Mouse (Mus musculus): ENCODE results near the gene Junb.

Gene Junb

DNA sequence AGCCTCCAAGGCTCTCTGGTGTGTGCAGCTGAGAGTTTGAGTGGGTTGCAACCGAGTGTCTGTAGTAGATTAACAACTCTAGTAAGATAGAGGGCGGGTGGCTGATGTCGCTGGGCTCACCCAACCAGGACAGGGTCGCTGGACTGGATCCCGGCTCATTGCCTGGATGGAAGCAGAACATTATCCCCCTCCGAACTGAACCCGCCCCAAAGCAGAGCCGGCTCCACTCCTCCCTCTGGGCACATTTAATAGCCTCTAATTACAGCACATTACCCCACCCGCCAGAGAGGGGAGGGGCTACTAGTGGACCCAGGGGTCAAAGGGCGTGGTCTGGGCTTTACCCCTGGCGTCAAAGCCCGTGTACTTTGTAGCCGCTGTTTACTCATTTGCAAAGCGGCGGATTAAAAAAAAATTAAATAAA lies 10.8 kb upstream of the Junb start:
- no peak for DNase-seq (ENCODE audit: low read depth, low spot score)

DNA sequence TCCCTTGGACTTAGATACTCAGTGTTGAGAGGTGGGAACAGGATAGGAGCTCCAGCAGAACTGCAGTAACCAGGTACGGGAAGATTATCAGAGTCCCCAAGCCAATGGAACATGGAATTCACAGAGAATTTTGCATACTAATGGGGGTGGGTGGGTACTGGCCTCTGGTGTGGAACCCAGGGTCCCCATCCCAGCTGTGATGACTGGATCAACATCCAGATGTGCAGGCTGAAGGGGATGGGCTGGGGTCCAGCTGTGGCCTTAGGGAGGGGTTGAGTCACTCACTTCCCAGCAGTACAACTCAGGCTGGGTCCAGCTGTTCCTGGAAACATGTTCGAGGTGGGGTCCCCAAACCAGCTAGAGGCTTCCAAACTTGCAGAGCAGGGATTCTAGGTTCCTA lies 9.4 kb upstream of the Junb start:
- DNase-seq (ENCODE audit: low read depth, low spot score), result no peak

DNA sequence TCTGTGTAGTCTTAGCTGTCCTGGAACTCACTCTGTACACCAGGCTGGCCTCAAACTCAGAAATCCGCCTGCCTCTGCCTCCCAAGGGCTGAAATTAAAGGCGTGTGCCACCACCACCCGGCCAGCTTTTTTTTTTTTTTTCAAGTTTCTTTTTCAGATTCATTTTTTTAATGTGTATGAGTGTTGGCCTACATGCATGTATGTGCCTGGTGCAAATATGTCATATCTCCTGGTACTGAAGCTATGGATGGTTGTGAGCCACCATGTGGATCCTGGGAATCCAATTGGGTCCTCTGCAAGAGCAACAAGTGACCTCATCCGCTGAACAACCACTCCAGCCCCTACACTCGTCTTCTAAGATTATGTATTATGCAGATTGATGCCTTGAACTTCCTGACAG lies 8.9 kb upstream of the Junb start:
- no peak for DNase-seq (ENCODE audit: low read depth, low spot score)

DNA sequence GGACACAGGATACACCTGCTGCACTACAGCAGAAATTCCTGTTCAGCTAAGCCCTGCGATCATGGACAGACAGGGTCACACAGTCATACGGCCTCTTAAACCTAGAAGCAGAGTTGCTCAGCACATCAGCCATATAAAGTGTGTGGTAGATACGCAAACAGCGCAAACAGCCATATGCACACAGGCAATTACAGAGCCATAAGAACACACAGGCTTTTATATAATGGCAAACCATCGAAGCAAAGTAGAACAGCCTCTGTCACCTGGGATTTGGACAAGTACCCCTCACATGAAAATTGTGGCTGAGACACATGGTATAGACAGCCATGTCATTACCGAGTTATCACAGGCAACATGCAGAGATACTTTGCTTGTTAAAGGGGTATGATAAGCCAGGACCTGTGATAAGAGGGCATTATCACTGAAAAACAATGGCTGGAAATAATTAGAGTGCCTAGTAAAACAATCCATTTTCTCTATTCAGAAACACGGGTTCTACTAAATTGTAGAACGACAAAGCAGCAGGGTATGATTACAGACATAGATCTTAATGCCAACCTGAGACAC lies 7.9 kb upstream of the Junb start:
- no peak for DNase-seq (ENCODE audit: low read depth, low spot score)

DNA sequence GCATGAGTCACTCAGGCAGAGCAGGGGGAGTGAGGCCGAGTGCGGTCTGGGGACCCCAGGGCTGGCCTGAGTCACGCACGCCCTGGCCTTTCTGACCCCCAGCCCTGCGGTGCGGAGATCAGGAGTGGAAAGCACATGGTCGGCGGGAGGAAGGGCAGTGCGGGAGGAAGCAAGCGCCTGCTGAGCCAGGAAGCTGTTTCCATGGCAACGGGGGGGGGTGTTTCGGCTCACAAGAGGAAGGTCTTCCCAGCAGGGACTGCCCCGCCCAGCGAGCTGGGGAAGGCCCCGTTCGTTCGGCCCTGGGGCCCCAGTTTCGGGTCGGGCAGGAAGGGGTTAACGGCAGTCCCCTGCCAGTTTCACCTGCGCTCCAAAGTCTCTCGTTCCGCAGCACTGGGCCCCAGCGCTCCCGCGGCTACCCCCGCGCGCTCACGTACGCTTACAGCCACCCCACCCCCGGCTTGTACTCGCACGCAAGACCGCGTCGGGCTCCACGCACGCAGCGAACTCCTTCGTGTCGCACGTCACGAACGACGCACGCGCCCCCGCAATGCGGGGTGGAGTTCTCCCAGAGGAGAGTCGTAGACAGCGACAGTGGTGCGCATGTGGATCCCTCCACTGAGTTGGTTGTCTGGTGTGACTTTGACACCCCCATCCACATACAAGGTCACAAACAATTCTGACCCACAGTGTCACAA lies 7.3 kb upstream of the Junb start:
- peak; percentile 85 for DNase-seq (ENCODE audit: low read depth, low spot score)

DNA sequence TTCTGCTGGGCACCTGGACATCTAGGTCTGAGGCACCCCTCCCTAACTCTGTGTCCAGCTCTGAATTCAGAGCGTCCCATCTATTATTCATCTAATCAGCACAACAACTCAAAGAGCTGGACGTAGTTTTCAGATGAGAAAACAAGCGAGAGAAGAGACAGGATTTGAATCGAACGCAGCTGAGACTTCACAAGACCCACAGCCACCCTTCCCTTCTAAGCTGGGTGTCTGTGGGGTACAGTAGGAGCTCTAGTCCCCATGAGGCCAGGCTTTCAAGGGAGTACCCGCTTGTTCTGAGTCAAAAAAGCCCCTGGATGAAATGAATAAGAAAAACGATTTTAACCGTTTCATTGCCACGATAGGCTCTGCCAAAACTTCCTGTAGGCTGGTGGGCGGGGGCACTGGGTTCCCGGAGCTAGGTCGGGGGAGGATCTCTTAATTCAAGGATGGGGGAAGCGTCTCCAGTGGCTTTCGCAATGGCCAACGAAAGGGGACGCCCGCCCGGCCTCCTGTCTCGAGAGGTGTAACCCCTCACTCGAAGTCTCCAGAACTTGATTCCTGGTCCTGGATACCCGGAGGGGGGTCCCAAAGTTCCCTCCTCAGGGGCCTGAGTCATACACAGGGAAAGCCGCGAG lies 6.6 kb upstream of the Junb start:
- no peak for DNase-seq (ENCODE audit: low read depth, low spot score)

DNA sequence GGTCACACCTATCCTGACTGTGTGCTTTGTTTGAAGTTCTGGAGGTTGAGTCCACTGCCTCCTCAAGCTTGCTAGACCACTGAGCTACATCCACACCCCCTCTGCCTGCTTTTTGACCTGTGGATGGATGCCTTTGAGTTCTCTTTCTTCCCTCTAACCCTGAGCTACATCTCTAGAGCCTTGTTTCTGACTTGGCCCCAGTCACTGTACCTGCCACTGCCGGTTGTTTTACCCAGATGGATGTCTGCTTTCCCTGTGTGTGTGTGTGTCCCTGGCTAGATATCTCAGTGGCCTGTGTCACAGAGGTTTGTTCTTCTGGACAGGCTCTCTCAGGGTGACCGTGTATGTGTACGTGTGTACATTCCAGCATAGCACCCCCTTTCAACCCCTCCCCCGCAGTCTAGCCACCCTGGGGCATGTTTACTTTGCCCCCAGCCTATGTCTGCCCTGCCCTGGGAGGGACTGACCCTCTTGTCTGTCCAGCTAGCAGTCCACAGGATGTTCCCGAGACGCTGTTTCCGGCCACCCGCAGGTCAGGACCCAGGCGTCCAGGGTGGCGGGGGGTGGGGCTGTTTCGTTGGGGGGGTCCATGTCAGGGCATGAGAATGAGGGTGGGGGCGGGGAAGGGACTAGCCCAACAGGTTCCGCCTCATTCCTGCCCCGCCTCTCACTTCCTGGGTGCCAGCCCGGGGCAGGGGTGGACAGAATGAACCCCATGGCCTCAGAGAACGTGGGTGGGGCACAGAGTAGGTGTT lies 6.0 kb upstream of the Junb start:
- no peak for DNase-seq (ENCODE audit: low read depth, low spot score)

DNA sequence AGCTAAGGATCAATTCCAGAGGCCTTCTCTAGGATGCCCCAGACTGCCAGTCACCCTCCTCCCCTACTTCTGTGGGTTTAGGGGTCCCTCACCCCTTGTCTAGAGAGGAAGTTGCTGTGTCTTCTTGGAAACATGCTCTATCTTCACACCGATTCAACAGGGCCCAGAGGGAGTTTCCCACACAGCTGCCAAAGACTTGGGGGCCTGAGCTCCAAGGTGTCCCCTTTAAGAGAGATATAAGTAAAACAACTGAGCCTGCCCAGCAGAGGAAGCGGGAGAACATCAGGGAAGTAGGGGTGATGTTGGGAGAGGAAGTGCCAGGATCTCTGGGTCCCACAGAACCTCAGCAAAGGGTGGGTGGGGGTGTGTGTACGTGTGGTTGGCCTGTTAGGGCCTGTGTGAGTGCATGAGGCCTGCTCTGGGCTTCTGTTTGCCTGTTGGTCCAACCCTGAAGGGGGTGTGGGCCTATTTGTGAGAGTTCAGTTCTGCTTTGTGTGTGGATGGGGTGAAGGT lies 4.0 kb upstream of the Junb start:
- DNase-seq (ENCODE audit: low read depth, low spot score), result no peak

DNA sequence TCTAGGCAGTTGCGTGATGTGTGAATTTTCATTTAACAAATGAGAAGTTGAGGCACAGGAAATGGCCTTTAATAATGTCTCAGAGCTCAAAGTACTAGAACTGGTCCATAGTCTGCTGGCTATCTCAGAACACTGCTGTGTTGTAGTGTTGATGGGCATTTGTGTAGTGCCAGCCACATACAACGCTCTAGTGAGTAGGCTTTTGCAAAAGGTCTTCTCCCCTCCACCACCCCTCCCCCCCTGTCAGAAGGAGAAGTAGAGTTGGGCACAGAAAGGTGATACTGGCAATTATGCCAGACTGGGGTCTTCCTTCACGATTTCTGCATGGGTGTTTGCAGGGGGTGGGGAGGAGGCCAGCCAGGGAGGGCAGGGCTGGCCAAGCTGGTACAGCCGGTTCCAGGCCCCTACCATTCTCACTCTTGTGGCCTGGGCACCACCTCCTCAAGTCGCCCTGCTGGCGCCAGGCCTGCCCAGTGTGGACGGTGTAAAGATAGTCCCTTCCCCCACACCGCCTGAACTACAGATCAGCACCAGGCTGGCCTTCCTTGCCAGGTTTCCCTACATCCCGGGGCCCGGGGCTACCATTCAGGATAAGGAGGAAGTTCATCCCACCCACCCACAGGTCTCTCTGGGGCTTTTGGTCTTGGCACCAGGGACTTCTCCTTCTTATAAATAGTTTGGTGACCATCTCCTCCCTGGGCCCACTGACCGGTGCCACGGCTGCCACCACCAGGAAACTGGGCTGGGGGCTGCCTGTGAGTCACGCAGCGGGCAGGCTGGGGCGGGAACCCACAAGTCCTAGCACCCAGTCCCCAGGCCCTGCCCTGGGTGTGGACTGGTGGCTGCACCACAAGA lies 3.4 kb upstream of the Junb start:
- no peak for DNase-seq (ENCODE audit: low read depth, low spot score)

DNA sequence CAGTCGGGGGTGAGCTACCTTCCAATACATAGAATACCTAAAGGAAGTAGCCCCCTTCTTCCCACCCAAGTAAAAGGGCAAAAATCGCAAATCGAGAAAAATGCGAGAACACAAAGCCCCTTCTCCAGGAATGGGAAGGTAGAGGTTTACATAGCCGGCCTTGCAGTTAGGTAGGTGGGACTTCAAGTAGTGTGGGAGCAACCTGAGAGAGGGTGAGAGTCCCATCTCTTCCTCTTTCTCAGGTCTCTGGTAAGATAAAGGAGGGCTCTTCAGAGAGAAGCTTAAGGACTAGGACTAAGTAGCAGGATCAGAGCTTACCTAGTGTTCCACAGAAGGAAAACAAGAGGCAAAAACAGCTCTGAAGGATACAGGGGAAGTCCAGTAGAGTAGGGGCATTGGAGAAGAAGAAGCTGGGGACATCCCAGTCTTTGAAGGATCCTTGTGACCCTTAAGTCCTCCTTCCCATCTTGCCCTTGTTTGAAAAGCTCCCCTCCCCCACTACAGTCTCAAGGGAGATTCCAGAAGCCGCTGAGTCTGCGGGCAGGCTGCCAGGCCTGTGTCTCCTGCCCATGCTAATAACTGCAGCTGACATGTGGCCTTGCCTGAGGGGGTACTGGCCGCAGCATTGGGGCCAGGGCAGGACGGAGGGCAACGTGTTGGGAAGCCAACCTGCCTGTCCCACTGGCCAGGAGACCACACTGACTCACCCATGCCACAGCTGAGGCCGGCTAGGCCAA lies 2.3 kb upstream of the Junb start:
- no peak for DNase-seq (ENCODE audit: low read depth, low spot score)

DNA sequence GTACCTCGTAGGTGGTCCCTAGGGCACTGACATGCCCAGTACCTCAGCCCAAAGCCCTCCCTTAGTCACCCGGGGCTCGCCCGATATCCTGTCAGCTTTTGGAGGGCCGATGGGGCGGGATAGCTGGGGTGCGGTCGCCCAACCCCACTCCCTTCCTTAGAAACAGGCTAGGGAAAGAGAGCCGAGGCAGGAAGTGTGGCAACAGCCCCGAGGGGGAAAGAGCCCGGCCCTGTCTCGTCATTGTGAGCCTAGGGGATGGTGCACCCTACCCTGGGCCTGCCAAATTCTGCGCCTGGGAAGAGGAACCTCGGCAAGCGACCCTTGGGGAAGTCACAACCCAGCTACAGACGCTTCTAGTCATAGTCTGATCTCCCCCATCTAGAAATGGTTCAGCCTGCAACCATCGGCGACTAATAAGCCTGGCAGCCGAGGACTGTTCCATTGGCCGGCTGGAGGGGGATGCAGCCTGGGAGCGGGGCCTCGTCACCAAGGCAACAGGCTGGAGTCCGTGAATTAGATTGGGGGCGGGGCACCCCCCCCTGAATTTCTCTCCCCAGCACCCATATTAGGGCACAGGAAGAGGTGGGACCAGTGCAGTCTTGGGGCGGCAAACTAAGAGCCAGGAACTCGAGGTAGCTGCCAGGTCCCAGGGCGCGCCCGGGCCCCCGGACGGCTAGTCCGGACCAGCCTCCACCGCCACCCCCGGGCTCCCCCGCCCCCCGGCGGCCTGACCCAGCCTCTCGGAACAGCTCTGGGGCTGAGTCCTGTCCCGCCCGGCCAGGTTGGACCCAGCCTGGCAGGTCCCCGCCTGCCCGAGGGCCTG lies 1.3 kb upstream of the Junb start:
- DNase-seq (ENCODE audit: low read depth, low spot score), result peak; percentile 93

DNA sequence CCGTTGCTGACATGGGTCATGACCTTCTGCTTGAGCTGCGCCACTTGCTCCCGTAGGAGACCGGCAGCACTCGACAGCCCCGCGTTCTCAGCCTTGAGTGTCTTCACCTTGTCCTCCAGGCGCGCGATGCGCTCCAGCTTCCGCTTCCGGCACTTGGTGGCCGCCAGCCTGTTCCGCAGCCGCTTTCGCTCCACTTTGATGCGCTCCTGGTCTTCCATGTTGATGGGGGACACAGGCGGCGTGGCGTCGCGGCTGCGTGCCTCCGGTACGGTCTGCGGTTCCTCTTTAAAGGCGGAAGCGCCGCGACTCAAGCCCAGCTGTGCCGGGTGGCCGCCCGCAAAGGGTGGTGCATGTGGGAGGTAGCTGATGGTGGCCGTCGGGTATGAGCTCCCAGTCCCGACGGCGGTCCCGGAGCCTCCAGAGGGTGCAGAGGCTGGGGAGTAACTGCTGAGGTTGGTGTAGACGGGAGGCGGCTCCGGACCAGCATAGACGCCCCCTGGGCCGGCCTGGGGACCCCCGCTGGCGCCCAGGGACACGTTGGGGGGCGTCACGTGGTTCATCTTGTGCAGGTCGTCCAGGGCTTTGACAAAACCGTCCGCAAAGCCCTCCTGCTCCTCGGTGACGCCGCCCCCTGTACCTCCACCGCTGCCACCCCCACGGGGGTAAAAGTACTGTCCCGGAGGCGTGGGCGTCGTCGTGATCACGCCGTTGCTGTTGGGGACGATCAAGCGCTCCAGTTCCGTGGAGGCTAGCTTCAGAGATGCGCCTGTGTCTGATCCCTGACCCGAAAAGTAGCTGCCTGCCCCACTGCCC lies 877 bp downstream of the Junb start:
- DNase-seq (ENCODE audit: low read depth, low spot score), result no peak

DNA sequence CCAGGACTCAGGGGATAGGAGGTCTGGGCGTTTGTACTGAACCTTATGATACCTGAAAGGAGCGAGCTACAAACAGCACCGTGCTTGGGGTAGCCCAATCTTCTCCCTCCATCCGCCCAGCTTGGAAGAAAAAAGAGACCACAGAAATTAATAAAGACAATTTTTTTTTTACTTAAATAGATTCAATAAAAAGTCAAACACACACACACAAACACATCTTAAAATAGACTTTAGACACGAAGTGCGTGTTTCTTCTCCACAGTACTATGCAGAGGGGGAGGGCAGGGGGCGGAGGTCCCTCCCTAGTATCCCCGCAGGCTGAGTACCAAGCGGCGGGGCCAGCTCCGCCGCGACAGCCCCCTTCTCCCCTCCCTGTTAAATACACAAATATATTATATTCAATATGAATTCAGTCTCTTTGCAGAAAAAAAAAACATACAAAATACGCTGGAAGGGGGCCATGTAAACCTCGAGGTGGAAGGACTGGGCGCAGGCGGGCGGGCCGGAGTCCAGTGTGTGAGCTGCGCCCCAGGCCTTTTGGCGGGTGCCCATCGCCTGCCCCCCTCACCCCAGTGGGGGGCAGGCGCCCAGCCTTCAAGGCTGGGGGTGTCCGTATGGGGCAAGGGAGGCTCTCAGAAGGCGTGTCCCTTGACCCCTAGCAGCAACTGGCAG lies 1.6 kb downstream of the Junb start:
- DNase-seq (ENCODE audit: low read depth, low spot score), result no peak

DNA sequence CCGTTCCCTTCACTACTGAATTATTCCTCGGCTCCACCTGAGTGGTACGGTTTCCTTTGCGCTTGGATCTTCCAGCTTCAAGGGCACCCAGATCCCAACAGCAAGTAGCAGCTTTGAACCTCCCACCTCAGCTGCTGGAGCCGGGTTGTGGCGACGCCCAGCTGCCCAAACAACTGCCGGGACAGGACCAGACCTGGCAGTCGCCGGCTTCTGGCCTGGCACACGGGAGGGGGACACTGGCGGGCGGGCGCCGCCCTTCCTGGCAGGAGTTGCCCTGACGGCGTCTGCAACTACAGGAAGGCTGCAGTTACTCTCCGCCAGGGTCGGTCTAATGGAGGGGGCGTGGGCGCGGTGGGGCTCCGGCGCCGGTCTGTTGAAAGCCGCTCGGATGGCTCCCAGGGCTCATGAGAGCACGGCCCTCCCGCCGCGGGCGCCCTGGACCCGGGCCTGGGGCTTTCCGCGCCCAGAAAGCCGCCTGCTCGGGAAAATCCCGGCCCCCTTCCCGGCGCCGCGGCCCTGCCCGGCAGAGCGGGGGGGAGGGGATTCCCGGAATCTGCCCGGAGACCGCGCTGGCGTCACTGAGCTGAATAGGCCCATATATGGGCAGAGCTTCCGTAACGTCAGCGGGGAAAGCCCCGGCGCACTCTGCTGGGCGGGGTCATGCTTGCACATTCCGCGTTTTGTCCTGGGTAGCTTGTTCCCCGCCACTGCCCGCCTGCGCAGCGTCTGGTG lies 2.3 kb downstream of the Junb start:
- DNase-seq (ENCODE audit: low read depth, low spot score), result peak; percentile 96

DNA sequence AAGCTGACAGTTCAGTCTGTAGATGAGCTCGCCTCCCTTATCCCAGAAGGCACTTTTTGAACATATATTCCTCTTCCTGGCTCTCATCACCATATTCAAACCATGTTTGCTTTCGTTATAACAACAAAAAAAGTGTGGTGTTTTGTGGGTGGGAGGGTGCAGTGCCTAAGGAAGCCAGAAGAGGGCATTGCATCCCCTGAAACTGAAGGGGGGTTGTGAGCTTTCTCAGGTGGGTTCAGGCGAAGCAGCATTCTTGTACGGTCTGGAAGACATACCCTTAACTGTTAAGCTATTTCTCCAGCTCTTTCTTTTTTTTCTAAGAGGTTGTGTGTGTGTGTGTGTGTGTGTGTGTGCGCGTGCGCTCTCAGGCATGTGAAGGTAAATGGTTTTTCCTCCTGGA lies 3.1 kb downstream of the Junb start:
- DNase-seq (ENCODE audit: low read depth, low spot score), result no peak

DNA sequence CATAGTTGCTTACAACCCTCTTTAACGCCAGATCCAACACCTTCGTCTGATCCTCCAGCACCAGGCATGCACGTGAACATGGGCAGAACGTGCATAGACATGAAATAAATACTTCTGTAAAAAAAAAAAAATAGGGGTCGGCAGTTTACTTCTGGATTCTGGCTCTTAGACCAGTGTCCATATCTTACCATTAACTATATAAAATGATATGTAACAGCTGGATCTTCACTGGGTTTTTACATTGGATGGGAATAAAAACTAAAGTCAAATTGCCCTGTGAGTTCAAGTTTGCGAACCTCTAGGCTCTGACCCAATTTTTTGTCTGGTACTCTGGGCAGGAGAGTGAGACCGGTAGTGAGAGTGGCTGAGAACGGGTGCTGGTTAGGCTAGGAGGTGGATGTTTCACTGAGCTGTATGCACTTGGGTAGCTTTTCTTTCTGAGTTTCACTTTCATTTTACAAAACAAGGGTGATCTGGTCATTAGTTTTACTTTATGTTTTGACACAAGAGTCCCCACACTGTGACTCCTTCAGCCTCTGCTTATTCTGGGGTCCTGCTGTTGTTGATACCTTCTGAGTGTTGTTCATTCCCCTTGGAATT lies 3.9 kb downstream of the Junb start:
- no peak for DNase-seq (ENCODE audit: low read depth, low spot score)

DNA sequence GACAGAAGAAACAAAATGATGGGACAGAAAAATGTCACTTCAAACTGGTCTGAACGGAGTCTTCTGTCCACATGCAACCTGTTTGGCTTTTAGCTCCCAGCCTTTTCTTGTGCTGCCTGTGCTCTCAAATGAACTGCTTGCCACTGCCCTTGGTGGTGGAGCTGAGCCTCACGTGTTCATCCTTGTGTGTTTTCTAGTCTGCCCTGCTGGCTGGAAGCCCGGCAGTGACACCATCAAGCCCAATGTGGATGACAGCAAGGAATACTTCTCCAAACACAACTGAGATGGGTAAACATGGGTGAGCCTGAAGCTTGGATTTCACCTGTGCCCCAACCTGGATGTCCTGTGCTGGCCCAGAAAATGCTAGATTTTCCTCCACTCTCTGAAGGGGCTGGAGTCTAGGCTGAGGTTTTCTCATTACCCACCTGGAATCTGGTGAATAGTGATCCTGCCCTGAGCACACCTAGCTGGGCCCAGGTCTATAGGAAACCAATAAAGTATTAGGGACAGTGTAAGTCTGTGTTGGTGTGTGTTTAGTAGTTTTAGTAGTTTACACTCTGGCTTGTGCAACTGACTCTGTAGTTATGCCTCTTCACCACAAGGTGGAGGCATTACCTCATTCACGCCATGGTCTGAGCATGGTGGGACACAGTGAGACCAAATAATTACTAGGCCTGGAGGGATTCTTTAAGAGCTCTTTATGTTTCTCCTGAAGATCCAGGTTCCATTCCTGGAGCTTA lies 4.5 kb downstream of the Junb start:
- no peak for DNase-seq (ENCODE audit: low read depth, low spot score)

Data from forelimb bud, embryonic 11.5 days (tissue).